In genomic region chr7:110854927-110855546, GRCm38 (mm10) we compare ENCODE assay signal across 13 mouse cellular contexts. TPM values are rescaled to one million over a fixed set of nuclear protein-coding genes. Genes with fewer than 3 reads are reported as not detected.
DNase-seq lines count a peak whose midpoint lies in the region; ATAC-seq and TF ChIP-seq lines count a peak whose summit lies in the region.
"Had no signal": no experiment of that assay in that cellular context is flagged by ENCODE, and none has a peak within 500 bp of the region (broad histone marks: within the 10 kb centered on the region; RNA-seq: fewer than 3 reads in every experiment).

No protein-coding gene starts in this region.

- H3K27me3 ChIP-seq in forebrain, embryonic 14.5 days (replicated peaks; ENCODE audit: control insufficient read depth, insufficient read depth, low read length): no peaks in the 10 kb centered on the region
- no peaks in the 10 kb centered on the region for H3K27me3 ChIP-seq in forebrain, embryonic 16.5 days (replicated peaks; ENCODE audit: control insufficient read depth, insufficient read depth, low read length)
- no peaks in the 10 kb centered on the region for H3K27me3 ChIP-seq in kidney, embryonic 15.5 days
- no peaks in the 10 kb centered on the region for H3K27me3 ChIP-seq in liver, embryonic 16.5 days (ENCODE audit: control insufficient read depth, insufficient read depth, low read depth, low read length)
- H3K27me3 ChIP-seq in intestine, embryonic 15.5 days (replicated peaks): no peaks in the 10 kb centered on the region
- H3K27me3 ChIP-seq: midbrain, embryonic 13.5 days; neural tube, embryonic 13.5 days had no signal

- 77% methylated on average over 8 of the region's 8 CpGs for WGBS in forebrain, embryonic 14.5 days
- WGBS in forebrain, embryonic 16.5 days: 71% methylated on average over 8 of the region's 8 CpGs
- WGBS in kidney, embryonic 15.5 days: 67% methylated on average over 8 of the region's 8 CpGs
- 61% methylated on average over 8 of the region's 8 CpGs for WGBS in liver, embryonic 16.5 days (ENCODE audit: insufficient replicate concordance)
- WGBS in intestine, embryonic 15.5 days: 66% methylated on average over 8 of the region's 8 CpGs

- H3K27ac ChIP-seq in forebrain, embryonic 14.5 days (ENCODE audit: low read depth, low read length): no peak overlapping the region
- no peak overlapping the region for H3K27ac ChIP-seq in forebrain, embryonic 16.5 days (ENCODE audit: low read length)
- peak overlapping the region; percentile 41; the same call in 1 of the 2 replicates for H3K27ac ChIP-seq in kidney, embryonic 15.5 days
- peak overlapping the region; percentile 6 for H3K27ac ChIP-seq in liver, embryonic 16.5 days (ENCODE audit: low read length)
- no peak overlapping the region for H3K27ac ChIP-seq in intestine, embryonic 15.5 days
- H3K27ac ChIP-seq: midbrain, embryonic 13.5 days; neural tube, embryonic 13.5 days had no signal

- no peak for ATAC-seq in forebrain, embryonic 14.5 days
- ATAC-seq in forebrain, embryonic 16.5 days: no peak
- ATAC-seq in kidney, embryonic 15.5 days (replicated peaks; ENCODE audit: low FRiP score): peak; percentile 50
- ATAC-seq in liver, embryonic 16.5 days (ENCODE audit: low read depth): no peak
- ATAC-seq in intestine, embryonic 15.5 days: no peak
- ATAC-seq: midbrain, embryonic 13.5 days had no signal

- H3K9me3 ChIP-seq in forebrain, embryonic 14.5 days (replicated peaks; ENCODE audit: control insufficient read depth, low read length): no peaks in the 10 kb centered on the region
- no peaks in the 10 kb centered on the region for H3K9me3 ChIP-seq in forebrain, embryonic 16.5 days (ENCODE audit: control insufficient read depth, low read length)
- no peaks in the 10 kb centered on the region for H3K9me3 ChIP-seq in kidney, embryonic 15.5 days (replicated peaks)
- H3K9me3 ChIP-seq in liver, embryonic 16.5 days (replicated peaks; ENCODE audit: control insufficient read depth, low read length): no peaks in the 10 kb centered on the region
- H3K9me3 ChIP-seq in intestine, embryonic 15.5 days: no peaks in the 10 kb centered on the region
- H3K9me3 ChIP-seq: midbrain, embryonic 13.5 days; neural tube, embryonic 13.5 days had no signal

- peak; percentile 64 for DNase-seq in forebrain, embryonic 14.5 days (ENCODE audit: low spot score)
- no peak for DNase-seq in kidney, adult 18-20 months
- no peak for DNase-seq in liver
- DNase-seq in brain, embryonic 14.5 days (ENCODE audit: low read depth): peak; percentile 64
- DNase-seq: cerebellum, adult 18-20 months; lung, postnatal 10 days; thymus, postnatal 14 days had no signal

- TF ChIP-seq POLR2A in brain, embryonic 14.5 days (IDR thresholded peaks at IDR 0.05; ENCODE audit: borderline replicate concordance, extremely low read depth, insufficient read depth, insufficient read length, poor library complexity, severe bottlenecking): no peak

- no peaks in the 10 kb centered on the region for H3K36me3 ChIP-seq in forebrain, embryonic 14.5 days (ENCODE audit: control insufficient read depth, insufficient read depth, low read length)
- no peaks in the 10 kb centered on the region for H3K36me3 ChIP-seq in forebrain, embryonic 16.5 days (ENCODE audit: control insufficient read depth, insufficient read depth)
- H3K36me3 ChIP-seq in kidney, embryonic 15.5 days: no peaks in the 10 kb centered on the region
- H3K36me3 ChIP-seq in liver, embryonic 16.5 days (ENCODE audit: control insufficient read depth, insufficient read depth): no peaks in the 10 kb centered on the region
- H3K36me3 ChIP-seq in intestine, embryonic 15.5 days: no peaks in the 10 kb centered on the region
- H3K36me3 ChIP-seq: midbrain, embryonic 13.5 days; neural tube, embryonic 13.5 days had no signal

- H3K4me1 ChIP-seq in forebrain, embryonic 14.5 days (ENCODE audit: control insufficient read depth, insufficient read depth, low read length): no peaks in the 10 kb centered on the region
- H3K4me1 ChIP-seq in forebrain, embryonic 16.5 days (replicated peaks; ENCODE audit: control insufficient read depth, insufficient read depth, low read length): peaks cover 11% of the 10 kb centered on the region
- peaks cover 49% of the 10 kb centered on the region for H3K4me1 ChIP-seq in kidney, embryonic 15.5 days
- H3K4me1 ChIP-seq in liver, embryonic 16.5 days (ENCODE audit: control insufficient read depth, low read depth, low read length): peaks cover 9% of the 10 kb centered on the region; the same call in 1 of the 2 replicates
- H3K4me1 ChIP-seq in intestine, embryonic 15.5 days (replicated peaks): peaks cover 19% of the 10 kb centered on the region

- H3K4me2 ChIP-seq in forebrain, embryonic 14.5 days (ENCODE audit: low read length): no peak overlapping the region
- H3K4me2 ChIP-seq in forebrain, embryonic 16.5 days (ENCODE audit: low read length): no peak overlapping the region
- no peak overlapping the region for H3K4me2 ChIP-seq in kidney, embryonic 15.5 days
- H3K4me2 ChIP-seq in liver, embryonic 16.5 days (ENCODE audit: low read depth, low read length): no peak overlapping the region
- H3K4me2 ChIP-seq in intestine, embryonic 15.5 days (replicated peaks): no peak overlapping the region
- H3K4me2 ChIP-seq: midbrain, embryonic 13.5 days; neural tube, embryonic 13.5 days had no signal

- H3K9ac ChIP-seq in forebrain, embryonic 14.5 days (ENCODE audit: low read length): no peak overlapping the region
- H3K9ac ChIP-seq in forebrain, embryonic 16.5 days (replicated peaks; ENCODE audit: low read depth, low read length): no peak overlapping the region
- no peak overlapping the region for H3K9ac ChIP-seq in kidney, embryonic 15.5 days
- no peak overlapping the region for H3K9ac ChIP-seq in liver, embryonic 16.5 days (ENCODE audit: low read depth, low read length)
- H3K9ac ChIP-seq in intestine, embryonic 15.5 days: no peak overlapping the region
- H3K9ac ChIP-seq: midbrain, embryonic 13.5 days; neural tube, embryonic 13.5 days had no signal

- TF ChIP-seq CTCF in brain, embryonic 14.5 days (IDR thresholded peaks at IDR 0.05; ENCODE audit: borderline replicate concordance, extremely low read depth, insufficient read depth, insufficient read length): no peak

- no peak overlapping the region for H3K4me3 ChIP-seq in forebrain, embryonic 14.5 days (ENCODE audit: low read depth, low read length)
- H3K4me3 ChIP-seq in forebrain, embryonic 16.5 days (replicated peaks; ENCODE audit: low read length): no peak overlapping the region
- no peak overlapping the region for H3K4me3 ChIP-seq in kidney, embryonic 15.5 days (replicated peaks)
- H3K4me3 ChIP-seq in liver, embryonic 16.5 days (ENCODE audit: low read depth, low read length): no peak overlapping the region
- no peak overlapping the region for H3K4me3 ChIP-seq in intestine, embryonic 15.5 days (replicated peaks)
- H3K4me3 ChIP-seq: midbrain, embryonic 13.5 days; neural tube, embryonic 13.5 days had no signal

RNA-seq across cellular contexts. Expression of gene Lyve1, which starts 8.0 kb away (rescaled TPM):
- polyA plus RNA-seq in forebrain, embryonic 14.5 days (2014; fragmentation: Nextera tagmentation; extraction: Ambion mirVana): 5.7 and 6.7 TPM in 2 replicates
- 5.2 and 8.1 TPM in 2 replicates for polyA plus RNA-seq in forebrain, embryonic 16.5 days (2015; fragmentation: Nextera tagmentation; extraction: Ambion mirVana)
- 6.5 and 9.1 TPM in 2 replicates for polyA plus RNA-seq in kidney, embryonic 15.5 days (2015; fragmentation: Nextera tagmentation; extraction: Ambion mirVana)
- polyA plus RNA-seq in liver, embryonic 16.5 days (2015; fragmentation: Nextera tagmentation; extraction: Ambion mirVana): 24.3 and 26.4 TPM in 2 replicates
- 4.7 and 4.9 TPM in 2 replicates for polyA plus RNA-seq in brain, embryonic 14.5 days (2012; rRNA removed)
- 12.7 and 18.3 TPM in 2 replicates for polyA plus RNA-seq in intestine, embryonic 15.5 days (2015; fragmentation: Nextera tagmentation; extraction: Ambion mirVana)

RNA-seq across cellular contexts. Expression of gene Rnf141, which starts 10.8 kb away (rescaled TPM):
- 36.8 and 38.0 TPM in 2 replicates for polyA plus RNA-seq in forebrain, embryonic 14.5 days (2014; fragmentation: Nextera tagmentation; extraction: Ambion mirVana)
- polyA plus RNA-seq in forebrain, embryonic 16.5 days (2015; fragmentation: Nextera tagmentation; extraction: Ambion mirVana): 45.6 and 51.0 TPM in 2 replicates
- 30.2 and 30.8 TPM in 2 replicates for polyA plus RNA-seq in kidney, embryonic 15.5 days (2015; fragmentation: Nextera tagmentation; extraction: Ambion mirVana)
- polyA plus RNA-seq in liver, embryonic 16.5 days (2015; fragmentation: Nextera tagmentation; extraction: Ambion mirVana): 29.0 and 30.7 TPM in 2 replicates
- polyA plus RNA-seq in brain, embryonic 14.5 days (2012; rRNA removed): 31.2 and 39.8 TPM in 2 replicates
- 39.8 and 41.8 TPM in 2 replicates for polyA plus RNA-seq in intestine, embryonic 15.5 days (2015; fragmentation: Nextera tagmentation; extraction: Ambion mirVana)

Comparison
In these comparisons a context has a peak if more than half of its experiments do, and no peak if none do; other contexts are left out.
1. DNase-seq: peak in forebrain, embryonic 14.5 days (single experiment) and brain, embryonic 14.5 days (single experiment); none in kidney, adult 18-20 months (single experiment) and liver (single experiment).
2. H3K27ac ChIP-seq: peak in kidney, embryonic 15.5 days (single experiment) and liver, embryonic 16.5 days (single experiment); none in forebrain, embryonic 14.5 days (single experiment), forebrain, embryonic 16.5 days (single experiment) and intestine, embryonic 15.5 days (single experiment).